22 mouse cellular contexts compared by ENCODE assay signal in genomic region chr10:33256202-33256601, GRCm38 (mm10).
"Had no signal": no experiment of that assay in that cellular context is flagged by ENCODE, and none has a peak within 500 bp of the region (broad histone marks: within the 10 kb centered on the region; RNA-seq: fewer than 3 reads in every experiment).

No protein-coding gene starts in this region.

- DNase-seq: kidney, postnatal 25 days; layer of hippocampus, adult 9-11 months; liver; liver, embryonic 13.5 days; lung, adult 2 months; lung, postnatal 14 days; lung, postnatal 4 days; midbrain, embryonic 14.5 days; right cerebral cortex, adult 18-20 months; right cerebral cortex, postnatal 14 days; right cerebral cortex, postnatal 4 days; thymus, adult 2 months; thymus, postnatal 14 days; thymus, postnatal 4 days had no signal

- H3K4me3 ChIP-seq: layer of hippocampus, adult 2 months; limb, embryonic 10.5 days; limb, embryonic 13.5 days; liver, embryonic 13.5 days; neural tube, embryonic 12.5 days; neural tube, embryonic 15.5 days had no signal

- H3K4me2 ChIP-seq: limb, embryonic 13.5 days; liver, embryonic 13.5 days; midbrain, embryonic 11.5 days; neural tube, embryonic 12.5 days; neural tube, embryonic 15.5 days had no signal

- H3K36me3 ChIP-seq: limb, embryonic 10.5 days; limb, embryonic 13.5 days; liver, embryonic 13.5 days; neural tube, embryonic 12.5 days; neural tube, embryonic 15.5 days had no signal

- H3K9me3 ChIP-seq: limb, embryonic 10.5 days; limb, embryonic 13.5 days; liver, embryonic 13.5 days; neural tube, embryonic 12.5 days; neural tube, embryonic 15.5 days had no signal

- H3K27ac ChIP-seq: kidney, postnatal 0 days; layer of hippocampus, adult 2 months; limb, embryonic 10.5 days; limb, embryonic 13.5 days; liver, embryonic 13.5 days; neural tube, embryonic 12.5 days; neural tube, embryonic 15.5 days; stomach, postnatal 0 days had no signal

- H3K9ac ChIP-seq: limb, embryonic 13.5 days; liver, embryonic 13.5 days; neural tube, embryonic 12.5 days; neural tube, embryonic 15.5 days had no signal

- H3K4me1 ChIP-seq: limb, embryonic 10.5 days; limb, embryonic 13.5 days; liver, embryonic 13.5 days; neural tube, embryonic 12.5 days; neural tube, embryonic 15.5 days had no signal

- H3K27me3 ChIP-seq: limb, embryonic 13.5 days; liver, embryonic 13.5 days; neural tube, embryonic 12.5 days; neural tube, embryonic 15.5 days had no signal
